Mouse (Mus musculus) liver, embryonic 12.5 days (tissue): ENCODE results near the gene Tmem205. TPM values are rescaled to one million over a fixed set of nuclear protein-coding genes. Genes with fewer than 3 reads are reported as not detected.

Experiments
- ATAC-seq: fragments of 200-750 bp; cut with Nextera tagmentation; 2 replicates; pipeline ENCODE4 v1.8.0; 2017; ENCODE audit warnings: moderate number of reproducible peaks, mild to moderate bottlenecking, moderate library complexity
- H3K27ac ChIP-seq: fragments of 300-500 bp; sonication (generic); 2 replicates; pipeline ENCODE4 v1.5.1; 2016; ENCODE audit warnings: mild to moderate bottlenecking
- H3K27me3 ChIP-seq: fragments of 300-500 bp; sonication (generic); replicated peaks from 2 replicates; pipeline ENCODE4 v1.6.1; 2016; ENCODE audit warnings: mild to moderate bottlenecking, moderate library complexity
- H3K36me3 ChIP-seq: fragments of 300-500 bp; sonication (generic); 2 replicates; pipeline ENCODE4 v1.6.1; 2016; ENCODE audit warnings: mild to moderate bottlenecking, moderate library complexity
- H3K4me1 ChIP-seq: fragments of 300-500 bp; sonication (generic); 2 replicates; pipeline ENCODE4 v1.6.1; 2016
- H3K4me2 ChIP-seq: fragments of 300-500 bp; sonication (generic); 2 replicates; pipeline ENCODE4 v1.6.1; 2016; ENCODE audit warnings: mild to moderate bottlenecking, moderate library complexity
- H3K4me3 ChIP-seq: fragments of 300-500 bp; sonication (generic); 2 replicates; pipeline ENCODE4 v1.5.1; 2016; ENCODE audit warnings: mild to moderate bottlenecking, moderate library complexity
- H3K9ac ChIP-seq: fragments of 300-500 bp; sonication (generic); 2 replicates; pipeline ENCODE4 v1.6.1; 2016; ENCODE audit warnings: mild to moderate bottlenecking, moderate library complexity
- H3K9me3 ChIP-seq: fragments of 300-500 bp; sonication (generic); replicated peaks from 2 replicates; pipeline ENCODE4 v1.6.1; 2016; ENCODE audit warnings: mild to moderate bottlenecking, moderate library complexity
- WGBS: fragments of 180-500 bp; shearing (Covaris S2); methylation state at CpG from one replicate; pipeline ENCODE4 v1.1.7; 2016; ENCODE audit not compliant: insufficient replicate concordance; 5-methylcytosine and 5-hydroxymethylcytosine counted together
- polyA plus RNA-seq: library from polyadenylated mRNA; unstranded; fragments of >200 nt; fragmentation: Nextera tagmentation; extraction: Ambion mirVana; gene quantifications from 2 replicates; pipeline ENCODE4 v1.2.1, GENCODE M21; 2016

Tmem205 gene
- polyA plus RNA-seq, 1 experiment from 2014 or later, result 41.8 TPM

- WGBS, result 52% methylated on average over 11 of the region's 12 CpGs
- Histone ChIP-seq H3K27ac (no peak overlapping the region), H3K4me1 (peaks cover 25% of the 10 kb centered on the region), H3K9ac (no peak overlapping the region), H3K27me3 (peaks cover 41% of the 10 kb centered on the region), H3K4me3 (no peak overlapping the region), H3K4me2 (no peak overlapping the region), H3K36me3 (no peaks in the 10 kb centered on the region), H3K9me3 (no peaks in the 10 kb centered on the region)
- ATAC-seq, result no peak
Observed at GRCm38 (mm10) chr9:21943046-21943445, 15.7 kb upstream of the Tmem205 start.

GRCm38 (mm10) chr9:21938234-21938855 lies 11.0 kb upstream of the Tmem205 start:
- ATAC-seq, result no peak

GRCm38 (mm10) chr9:21937711-21938175 lies 10.4 kb upstream of the Tmem205 start:
- no peaks in the 10 kb centered on the region for H3K9me3 ChIP-seq
- H3K36me3 ChIP-seq, result no peaks in the 10 kb centered on the region
- no peak for ATAC-seq
- no peak overlapping the region for H3K4me3 ChIP-seq
- no peak overlapping the region for H3K9ac ChIP-seq
- peak overlapping the region; percentile 77; the same call in 1 of the 2 replicates for H3K4me2 ChIP-seq
- peaks cover 27% of the 10 kb centered on the region for H3K4me1 ChIP-seq
- H3K27me3 ChIP-seq, result peaks cover 33% of the 10 kb centered on the region
- H3K27ac ChIP-seq, result no peak overlapping the region
- WGBS, result 79% methylated on average over 4 of the region's 4 CpGs

More at GRCm38 (mm10) chr9:21938234-21938855, 11.0 kb upstream of the Tmem205 start:
- H3K4me2 ChIP-seq, result no peak overlapping the region
- WGBS, result 64% methylated on average over 4 of the region's 4 CpGs
- H3K4me1 ChIP-seq, result peaks cover 21% of the 10 kb centered on the region
- H3K36me3 ChIP-seq, result no peaks in the 10 kb centered on the region
- no peaks in the 10 kb centered on the region for H3K9me3 ChIP-seq
- no peak overlapping the region for H3K27ac ChIP-seq
- H3K27me3 ChIP-seq, result peaks cover 35% of the 10 kb centered on the region
- H3K9ac ChIP-seq, result no peak overlapping the region
- no peak overlapping the region for H3K4me3 ChIP-seq

- Histone ChIP-seq H3K4me2 (peak within 1 kb of the TSS; percentile 77), H3K27me3 (peaks cover 33% of the 10 kb centered on the region), H3K4me1 (peaks cover 36% of the 10 kb centered on the region), H3K4me3 (peak within 1 kb of the TSS; percentile 53), H3K9ac (peak within 1 kb of the TSS; percentile 55), H3K9me3 (no peaks in the 10 kb centered on the region), H3K36me3 (no peaks in the 10 kb centered on the region), H3K27ac (peak within 1 kb of the TSS; percentile 21; the same call in 1 of the 2 replicates)
- WGBS, result 3% methylated on average over 43 of the region's 43 CpGs
- ATAC-seq, result peak; percentile 89
Observed at GRCm38 (mm10) chr9:21936692-21937570, 9.6 kb upstream of the Tmem205 start, which contains the start of gene Plppr2. Gene Plppr2 (plus strand): TSS chr9:21937033.

- Histone ChIP-seq H3K9me3 (no peaks in the 10 kb centered on the region), H3K4me1 (peaks cover 41% of the 10 kb centered on the region), H3K36me3 (no peaks in the 10 kb centered on the region), H3K4me2 (no peak overlapping the region), H3K27me3 (peaks cover 33% of the 10 kb centered on the region), H3K9ac (no peak overlapping the region), H3K27ac (no peak overlapping the region), H3K4me3 (no peak overlapping the region)
- no peak for ATAC-seq
- WGBS, result 58% methylated on average over 7 of the region's 7 CpGs
Observed at GRCm38 (mm10) chr9:21935466-21936131, 8.2 kb upstream of the Tmem205 start.

- Histone ChIP-seq H3K4me3 (no peak overlapping the region), H3K4me2 (no peak overlapping the region), H3K9me3 (no peaks in the 10 kb centered on the region), H3K36me3 (no peaks in the 10 kb centered on the region), H3K9ac (no peak overlapping the region), H3K27me3 (peaks cover 34% of the 10 kb centered on the region), H3K4me1 (peaks cover 41% of the 10 kb centered on the region), H3K27ac (no peak overlapping the region)
- 66% methylated on average over 12 of the region's 12 CpGs for WGBS
- ATAC-seq, result no peak
Observed at GRCm38 (mm10) chr9:21934021-21934420, 6.7 kb upstream of the Tmem205 start.

- H3K4me3 ChIP-seq, result no peak overlapping the region
- H3K9me3 ChIP-seq, result no peaks in the 10 kb centered on the region
- H3K36me3 ChIP-seq, result no peaks in the 10 kb centered on the region
- ATAC-seq, result no peak
- no peak overlapping the region for H3K27ac ChIP-seq
- H3K27me3 ChIP-seq, result peaks cover 29% of the 10 kb centered on the region
- H3K4me2 ChIP-seq, result peak overlapping the region; percentile 8; the same call in 1 of the 2 replicates
- 35% methylated on average over 12 of the region's 12 CpGs for WGBS
- peaks cover 45% of the 10 kb centered on the region for H3K4me1 ChIP-seq
- H3K9ac ChIP-seq, result no peak overlapping the region
Observed at GRCm38 (mm10) chr9:21932445-21933137, 5.2 kb upstream of the Tmem205 start.

- no peaks in the 10 kb centered on the region for H3K9me3 ChIP-seq
- H3K27me3 ChIP-seq, result peaks cover 28% of the 10 kb centered on the region
- no peak for ATAC-seq
- H3K9ac ChIP-seq, result no peak overlapping the region
- H3K4me1 ChIP-seq, result peaks cover 45% of the 10 kb centered on the region
- no peak overlapping the region for H3K4me2 ChIP-seq
- H3K36me3 ChIP-seq, result no peaks in the 10 kb centered on the region
- 40% methylated on average over 2 of the region's 2 CpGs for WGBS
- H3K27ac ChIP-seq, result no peak overlapping the region
- no peak overlapping the region for H3K4me3 ChIP-seq
Observed at GRCm38 (mm10) chr9:21932006-21932405, 4.7 kb upstream of the Tmem205 start.

GRCm38 (mm10) chr9:21929208-21929607 lies 1.9 kb upstream of the Tmem205 start:
- 57% methylated on average over 3 of the region's 3 CpGs for WGBS
- no peak for ATAC-seq

GRCm38 (mm10) chr9:21926784-21927183 lies 572 bp downstream of the Tmem205 start:
- Histone ChIP-seq H3K4me3 (peak overlapping the region; percentile 57), H3K4me1 (peaks cover 42% of the 10 kb centered on the region), H3K9me3 (no peaks in the 10 kb centered on the region), H3K27ac (peak overlapping the region; percentile 37; the same call in 1 of the 2 replicates), H3K27me3 (0 out of 2 replicates have a peak, but pooled peaks cover 3% of the 10 kb centered on the region), H3K36me3 (peaks cover 7% of the 10 kb centered on the region), H3K4me2 (peak overlapping the region; percentile 71), H3K9ac (peak overlapping the region; percentile 37)
- WGBS, result 5% methylated on average over 6 of the region's 6 CpGs
- no peak for ATAC-seq

More at GRCm38 (mm10) chr9:21929208-21929607, 1.9 kb upstream of the Tmem205 start:
- H3K9ac ChIP-seq, result no peak overlapping the region
- H3K4me3 ChIP-seq, result no peak overlapping the region
- H3K27ac ChIP-seq, result no peak overlapping the region
- peaks cover 13% of the 10 kb centered on the region for H3K27me3 ChIP-seq
- no peak overlapping the region for H3K4me2 ChIP-seq
- H3K36me3 ChIP-seq, result peaks cover 7% of the 10 kb centered on the region
- H3K4me1 ChIP-seq, result peaks cover 47% of the 10 kb centered on the region
- H3K9me3 ChIP-seq, result no peaks in the 10 kb centered on the region

GRCm38 (mm10) chr9:21926155-21926554 lies 1.2 kb downstream of the Tmem205 start:
- Histone ChIP-seq H3K27ac (no peak overlapping the region; the same call in 1 of the 2 replicates), H3K4me2 (peak overlapping the region; percentile 71), H3K9me3 (no peaks in the 10 kb centered on the region), H3K36me3 (peaks cover 9% of the 10 kb centered on the region), H3K27me3 (0 out of 2 replicates have a peak, but pooled peaks cover 3% of the 10 kb centered on the region), H3K4me1 (peaks cover 38% of the 10 kb centered on the region), H3K4me3 (peak overlapping the region; percentile 57; the same call in 1 of the 2 replicates), H3K9ac (no peak overlapping the region)
- WGBS, result 60% methylated on average over 6 of the region's 6 CpGs
- no peak for ATAC-seq
